Mouse (Mus musculus) CD4-positive naive resting alpha-beta T cell, adult 57 days (primary cell): ENCODE measurements around the gene Csn1s2a. TPM values are rescaled to one million over a fixed set of nuclear protein-coding genes. Genes with fewer than 3 reads are reported as not detected.

Source experiments
- total RNA-seq: library from RNA; stranded (reverse); gene quantifications from one replicate; pipeline ENCODE4 v1.2.4, GENCODE M21; 2023

The Csn1s2a gene
- not detected for total RNA-seq

DNA sequence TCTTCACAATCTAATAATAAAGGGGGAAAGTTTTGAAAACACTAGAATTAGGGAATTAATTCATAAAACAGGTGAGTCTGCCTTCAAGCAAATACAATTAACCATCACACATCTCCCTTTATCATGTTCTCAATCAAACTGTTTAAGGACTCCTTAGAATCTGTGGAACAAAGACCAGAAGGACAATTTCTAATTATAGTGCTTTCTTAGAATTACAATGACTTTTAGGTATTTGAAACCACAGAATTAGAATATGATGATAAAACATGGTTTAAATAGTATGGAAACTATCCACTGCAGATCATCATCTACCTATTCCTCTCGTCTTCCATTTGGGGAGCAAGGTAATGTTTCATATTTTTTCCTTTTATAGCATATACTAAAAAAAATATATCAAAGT, at the start of gene Csn1s2a:
Csn1s2a (plus strand) TSS at position 301 of the 400 bp plus-strand sequence.

DNA sequence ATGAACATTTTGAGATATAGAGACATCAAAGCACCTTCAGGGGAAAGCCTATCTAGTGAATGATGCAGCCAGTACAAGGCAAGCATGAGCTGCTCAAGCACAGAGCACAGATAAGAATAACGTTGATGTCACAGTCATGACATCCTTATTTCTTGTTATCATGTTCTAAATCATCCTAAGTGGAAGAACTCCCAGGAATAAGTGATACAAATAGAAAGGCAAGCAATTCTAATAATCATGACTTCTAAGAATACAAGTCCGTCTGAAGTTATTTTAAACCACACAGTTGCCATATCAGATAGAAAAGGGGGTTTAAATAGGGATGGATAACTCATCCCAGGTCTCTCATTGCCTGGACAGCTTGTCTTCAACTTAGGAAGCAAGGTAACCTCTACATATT, 33.4 kb downstream of the Csn1s2a start, which contains the start of gene Csn1s2b:
Csn1s2b (plus strand) TSS at position 301 of the 400 bp plus-strand sequence.

GRCm38 (mm10) chr5:87825386-87825785, 51.0 kb downstream of the Csn1s2a start, which contains the start of gene Prr27:
Prr27 (plus strand) TSS chr5:87825686.

Other genes starting within 250 kb of the Csn1s2a start
- gene Sult1b1, start 236.4 kb upstream of the Csn1s2a start, total RNA-seq, result not detected
- gene Sult1d1, start 205.5 kb upstream of the Csn1s2a start, total RNA-seq, result not detected
- gene Sult1e1, start 183.0 kb upstream of the Csn1s2a start, total RNA-seq, result not detected
- gene Csn1s1, start 108.4 kb upstream of the Csn1s2a start, total RNA-seq, result not detected
- gene Csn2, start 74.9 kb upstream of the Csn1s2a start, total RNA-seq, result not detected
- not detected for gene Csn1s2b, start 33.5 kb downstream of the Csn1s2a start, total RNA-seq
- not detected for gene Prr27, start 51.1 kb downstream of the Csn1s2a start, total RNA-seq
- not detected for gene Odam, start 110.5 kb downstream of the Csn1s2a start, total RNA-seq
- gene Csn3, start 151.0 kb downstream of the Csn1s2a start, total RNA-seq, result not detected
- gene 2310003L06Rik, start 194.9 kb downstream of the Csn1s2a start, total RNA-seq, result not detected
- not detected for gene Gm28434, start 194.9 kb downstream of the Csn1s2a start, total RNA-seq
- not detected for gene Cabs1, start 204.9 kb downstream of the Csn1s2a start, total RNA-seq
- not detected for gene Smr3a, start 228.0 kb downstream of the Csn1s2a start, total RNA-seq